Mouse (Mus musculus) heart, embryonic 13.5 days (tissue): ENCODE measurements at regions not wholly inside any gene's neighbourhood (a gene's known extent, or its start where the extent isn't known, plus 50 kb on each side); places are given as distances from the start of the nearest gene placed in this dataset. TPM values are rescaled to one million over a fixed set of nuclear protein-coding genes. Genes with fewer than 3 reads are reported as not detected.

ENCODE experiments used
- microRNA-seq: library from miRNA; unstranded; fragments of <30 nt; microRNA quantifications from one replicate; pipeline ENCODE4, GENCODE M21; 2016

Small RNA genes lying in the stretch of these regions (microRNA-seq; reads per million reads assigned to microRNA genes)
- not detected for gene Gm23162
- not detected for gene Gm26250
